Mouse (Mus musculus) forebrain, postnatal 0 days (tissue): ENCODE data around the gene Ppp1r3e. TPM values are rescaled to one million over a fixed set of nuclear protein-coding genes. Genes with fewer than 3 reads are reported as not detected.

Experiments used
- ATAC-seq: fragments of 200-750 bp; cut with Nextera tagmentation; 2 replicates; pipeline ENCODE4 v1.8.0; 2017; ENCODE audit warnings: mild to moderate bottlenecking, moderate library complexity
- DNase-seq: peaks from one replicate; pipeline ENCODE4 v3.0.0-alpha.2; 2015
- H3K27ac ChIP-seq: fragments of 300-500 bp; sonication (generic); 2 replicates; pipeline ENCODE4 v1.5.1; 2014; ENCODE audit warnings: low read depth, mild to moderate bottlenecking, antibody characterized with exemption, low read length, moderate library complexity, mixed read lengths
- H3K27me3 ChIP-seq: fragments of 300-500 bp; sonication (generic); 2 replicates; pipeline ENCODE4 v1.6.1; 2014; ENCODE audit warnings: mild to moderate bottlenecking, low read length, mixed read lengths; ENCODE audit not compliant: insufficient read depth
- H3K36me3 ChIP-seq: fragments of 300-500 bp; sonication (generic); 2 replicates; pipeline ENCODE4 v1.6.1; 2014; ENCODE audit warnings: mild to moderate bottlenecking, moderate library complexity; ENCODE audit not compliant: insufficient read depth
- H3K4me1 ChIP-seq: fragments of 300-500 bp; sonication (generic); 2 replicates; pipeline ENCODE4 v1.6.1; 2014; ENCODE audit warnings: antibody characterized with exemption; ENCODE audit not compliant: insufficient read depth
- H3K4me2 ChIP-seq: fragments of 300-500 bp; sonication (generic); 2 replicates; pipeline ENCODE4 v1.6.1; 2014; ENCODE audit warnings: low read depth, mild to moderate bottlenecking, moderate library complexity
- H3K4me3 ChIP-seq: fragments of 300-500 bp; sonication (generic); 2 replicates; pipeline ENCODE4 v1.5.1; 2014; ENCODE audit warnings: low read depth, low read length, mixed read lengths
- H3K9ac ChIP-seq: fragments of 300-500 bp; sonication (generic); 2 replicates; pipeline ENCODE4 v1.6.1; 2014; ENCODE audit warnings: mild to moderate bottlenecking
- H3K9me3 ChIP-seq: fragments of 300-500 bp; sonication (generic); 2 replicates; pipeline ENCODE4 v1.6.1; 2016; ENCODE audit warnings: low read length
- CTCF ChIP-seq: sonication (generic); IDR thresholded peaks from 2 replicates; pipeline ENCODE4 v1.5.1; 2016; ENCODE audit warnings: antibody characterized with exemption, control low read depth, low read depth
- WGBS: fragments of 180-500 bp; shearing (Covaris S2); extraction: QIAGEN DNeasy Blood & Tissue Kit; methylation state at CpG from one replicate; pipeline ENCODE4 v1.1.7; 2014; 5-methylcytosine and 5-hydroxymethylcytosine counted together
- polyA plus RNA-seq: library from polyadenylated mRNA; unstranded; fragments of >200 nt; fragmentation: Nextera tagmentation; extraction: Ambion mirVana; gene quantifications from 2 replicates; pipeline ENCODE4 v1.2.1, GENCODE M21; 2015
- total RNA-seq: library from RNA; depleted of rRNA; stranded (reverse); fragments of >200 nt; gene quantifications from 2 replicates; pipeline ENCODE4 v1.2.3, GENCODE M21; 2014

The Ppp1r3e gene
- total and polyA plus RNA-seq, 2 experiments from 2014 or later = 3.3 to 19.7 TPM

GRCm38 (mm10) chr14:54865626-54866025 lies 11.7 kb downstream of the Ppp1r3e start:
- ATAC-seq (no peak), DNase-seq (no peak)
- Histone ChIP-seq H3K9ac (no peak overlapping the region), H3K27me3 (no peaks in the 10 kb centered on the region), H3K9me3 (no peaks in the 10 kb centered on the region), H3K4me1 (0 out of 2 replicates have a peak, but pooled peaks cover 4% of the 10 kb centered on the region), H3K36me3 (no peaks in the 10 kb centered on the region), H3K4me2 (no peak overlapping the region), H3K27ac (no peak overlapping the region), H3K4me3 (no peak overlapping the region)
- WGBS = 76% methylated on average over 5 of the region's 5 CpGs
- TF ChIP-seq CTCF = no peak

- DNase-seq (no peak), ATAC-seq (no peak)
- no peaks in the 10 kb centered on the region for H3K27me3 ChIP-seq
- H3K9me3 ChIP-seq = no peaks in the 10 kb centered on the region
- no peaks in the 10 kb centered on the region for H3K36me3 ChIP-seq
- peak overlapping the region; percentile 81 for H3K9ac ChIP-seq
- H3K4me3 ChIP-seq = peak overlapping the region; percentile 90
- 15% methylated on average over 21 of the region's 21 CpGs for WGBS
- H3K4me1 ChIP-seq = 0 out of 2 replicates have a peak, but pooled peaks cover 4% of the 10 kb centered on the region
- peak overlapping the region; percentile 50; the same call in 1 of the 2 replicates for H3K27ac ChIP-seq
- TF ChIP-seq CTCF = 0 out of 2 replicates have a peak, but pooled peaks have one; percentile 1
- peak overlapping the region; percentile 86 for H3K4me2 ChIP-seq
Observed at GRCm38 (mm10) chr14:54864313-54865036, 12.9 kb downstream of the Ppp1r3e start.

- peak overlapping the region; percentile 81 for H3K9ac ChIP-seq
- no peaks in the 10 kb centered on the region for H3K27me3 ChIP-seq
- peak overlapping the region; percentile 90 for H3K4me3 ChIP-seq
- H3K4me2 ChIP-seq = peak overlapping the region; percentile 86
- H3K4me1 ChIP-seq = 0 out of 2 replicates have a peak, but pooled peaks cover 4% of the 10 kb centered on the region
- peak overlapping the region; percentile 50; the same call in 1 of the 2 replicates for H3K27ac ChIP-seq
- no peaks in the 10 kb centered on the region for H3K9me3 ChIP-seq
- ATAC-seq (peak; percentile 100), DNase-seq (peak; percentile 92)
- peak; percentile 17 for TF ChIP-seq CTCF
- 1% methylated on average over 56 of the region's 56 CpGs for WGBS
- no peaks in the 10 kb centered on the region for H3K36me3 ChIP-seq
Observed at GRCm38 (mm10) chr14:54863501-54864312, 13.6 kb downstream of the Ppp1r3e start.

DNA sequence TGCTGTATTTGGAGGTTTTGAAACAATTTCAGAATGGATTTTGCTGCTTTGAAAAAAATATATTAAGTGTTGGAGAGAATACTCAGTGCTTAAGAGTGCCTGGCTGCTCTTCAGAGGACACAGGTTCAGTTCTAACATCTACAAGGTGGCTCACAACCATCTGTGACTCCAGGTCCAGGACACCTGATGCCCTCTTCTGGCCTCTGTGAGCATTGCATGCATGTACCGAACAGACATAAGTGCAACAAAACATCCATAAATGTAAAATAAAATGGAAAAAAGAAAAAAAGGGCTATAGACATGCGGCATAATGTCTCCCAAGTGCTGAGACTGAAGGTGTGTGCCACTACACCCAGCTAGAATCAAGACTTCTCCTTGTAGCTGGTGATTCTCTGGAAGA lies 16.8 kb downstream of the Ppp1r3e start:
- DNase-seq (peak; percentile 62), ATAC-seq (no peak)
- peaks cover 6% of the 10 kb centered on the region; the same call in 1 of the 2 replicates for H3K36me3 ChIP-seq
- no peak overlapping the region for H3K4me2 ChIP-seq
- WGBS = 19% methylated on average over 2 of the region's 2 CpGs
- H3K27me3 ChIP-seq = no peaks in the 10 kb centered on the region
- TF ChIP-seq CTCF = peak; percentile 79
- no peak overlapping the region for H3K4me3 ChIP-seq
- 0 out of 2 replicates have a peak, but pooled peaks cover 4% of the 10 kb centered on the region for H3K4me1 ChIP-seq
- H3K9ac ChIP-seq = no peak overlapping the region
- H3K27ac ChIP-seq = no peak overlapping the region
- no peaks in the 10 kb centered on the region for H3K9me3 ChIP-seq

- no peak for DNase-seq
- H3K4me3 ChIP-seq = no peak overlapping the region
- H3K9me3 ChIP-seq = no peaks in the 10 kb centered on the region
Observed at GRCm38 (mm10) chr14:54857891-54858290, 19.5 kb downstream of the Ppp1r3e start.

DNA sequence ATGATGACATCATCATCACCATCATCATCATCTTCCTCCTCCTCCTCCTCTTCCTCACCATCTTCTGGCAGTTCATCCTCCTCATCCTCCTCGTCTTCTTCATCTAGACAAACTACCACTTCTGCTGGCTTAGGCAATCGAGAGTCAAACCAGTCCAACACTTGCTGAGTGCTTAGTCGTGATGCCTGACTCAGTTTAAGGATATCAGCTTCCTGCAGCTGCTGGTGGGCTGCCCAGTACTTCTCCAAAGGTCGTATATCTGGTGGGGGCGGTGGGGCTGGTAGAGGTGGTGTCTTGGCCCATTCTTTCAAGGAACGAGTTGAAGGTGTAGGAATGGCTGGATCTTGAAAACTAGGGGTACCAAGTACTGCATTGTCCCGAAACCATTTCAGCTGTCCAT lies 20.6 kb downstream of the Ppp1r3e start:
- H3K9me3 ChIP-seq = no peaks in the 10 kb centered on the region
- H3K27ac ChIP-seq = no peak overlapping the region
- no peak for TF ChIP-seq CTCF
- no peak overlapping the region for H3K4me3 ChIP-seq
- H3K4me2 ChIP-seq = no peak overlapping the region
- no peaks in the 10 kb centered on the region for H3K4me1 ChIP-seq
- peaks cover 11% of the 10 kb centered on the region for H3K36me3 ChIP-seq
- no peak for ATAC-seq
- WGBS = 93% methylated on average over 7 of the region's 7 CpGs
- H3K9ac ChIP-seq = no peak overlapping the region
- no peak for DNase-seq
- H3K27me3 ChIP-seq = no peaks in the 10 kb centered on the region

More at GRCm38 (mm10) chr14:54857891-54858290, 19.5 kb downstream of the Ppp1r3e start:
- no peak overlapping the region for H3K4me2 ChIP-seq
- peaks cover 11% of the 10 kb centered on the region for H3K36me3 ChIP-seq
- no peaks in the 10 kb centered on the region for H3K27me3 ChIP-seq
- WGBS = 90% methylated on average over 9 of the region's 9 CpGs
- ATAC-seq = no peak
- no peak for TF ChIP-seq CTCF
- no peak overlapping the region for H3K9ac ChIP-seq
- H3K4me1 ChIP-seq = no peaks in the 10 kb centered on the region
- H3K27ac ChIP-seq = no peak overlapping the region

DNA sequence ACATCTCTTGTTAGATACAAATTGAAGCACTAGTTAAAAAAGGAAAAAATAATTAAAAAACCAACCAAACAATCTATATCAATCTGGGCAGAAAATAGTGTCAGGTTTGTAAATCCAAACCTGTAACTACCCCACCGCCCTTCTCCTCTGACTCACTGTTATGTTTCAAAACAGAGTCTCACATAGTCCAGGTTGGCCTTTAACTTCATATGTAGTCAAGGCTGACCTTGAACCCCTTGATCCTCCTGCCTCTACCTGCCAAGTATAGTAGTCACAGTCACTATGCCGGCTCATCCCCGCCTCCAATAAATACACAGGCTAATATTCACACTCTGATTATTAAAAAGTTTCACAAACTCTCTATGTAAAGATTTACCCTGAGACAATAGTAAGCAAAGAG lies 21.6 kb downstream of the Ppp1r3e start:
- Histone ChIP-seq H3K4me2 (no peak overlapping the region), H3K27ac (no peak overlapping the region), H3K36me3 (peaks cover 11% of the 10 kb centered on the region), H3K4me3 (no peak overlapping the region), H3K9ac (no peak overlapping the region), H3K4me1 (no peaks in the 10 kb centered on the region), H3K27me3 (no peaks in the 10 kb centered on the region), H3K9me3 (no peaks in the 10 kb centered on the region)
- 96% methylated on average over 3 of the region's 3 CpGs for WGBS
- DNase-seq = no peak
- no peak for TF ChIP-seq CTCF
- ATAC-seq = no peak
